Mouse (Mus musculus) midbrain, embryonic 14.5 days (tissue): Measurements from ENCODE around the gene Opa3. TPM values are rescaled to one million over a fixed set of nuclear protein-coding genes. Genes with fewer than 3 reads are reported as not detected.

Source experiments
- ATAC-seq: fragments of 200-750 bp; cut with Nextera tagmentation; 2 replicates; pipeline ENCODE4 v1.8.0; 2017; ENCODE audit warnings: moderate number of reproducible peaks, moderate library complexity; ENCODE audit not compliant: low FRiP score, low TSS enrichment
- DNase-seq: peaks from one replicate; pipeline ENCODE4 v3.0.0-alpha.2; 2015
- H3K27ac ChIP-seq: fragments of 300-500 bp; sonication (generic); replicated peaks from 2 replicates; pipeline ENCODE4 v1.5.1; 2014; ENCODE audit warnings: mild to moderate bottlenecking, low read depth, low read length, moderate library complexity
- H3K27me3 ChIP-seq: fragments of 300-500 bp; sonication (generic); 2 replicates; pipeline ENCODE4 v1.6.1; 2014; ENCODE audit warnings: low read length, control low read depth, mixed read lengths; ENCODE audit not compliant: control insufficient read depth, insufficient read depth
- H3K36me3 ChIP-seq: fragments of 300-500 bp; sonication (generic); 2 replicates; pipeline ENCODE4 v1.6.1; 2014; ENCODE audit warnings: low read length, control low read depth; ENCODE audit not compliant: control insufficient read depth, insufficient read depth
- H3K4me1 ChIP-seq: fragments of 300-500 bp; sonication (generic); 2 replicates; pipeline ENCODE4 v1.6.1; 2014; ENCODE audit warnings: mild to moderate bottlenecking, antibody characterized with exemption, low read length, control low read depth; ENCODE audit not compliant: control insufficient read depth, insufficient read depth
- H3K4me2 ChIP-seq: fragments of 300-500 bp; sonication (generic); 2 replicates; pipeline ENCODE4 v1.6.1; 2014; ENCODE audit warnings: mild to moderate bottlenecking, low read length, moderate library complexity
- H3K4me3 ChIP-seq: fragments of 300-500 bp; sonication (generic); replicated peaks from 2 replicates; pipeline ENCODE4 v1.5.1; 2014; ENCODE audit warnings: low read depth, low read length
- H3K9ac ChIP-seq: fragments of 300-500 bp; sonication (generic); replicated peaks from 2 replicates; pipeline ENCODE4 v1.6.1; 2014; ENCODE audit warnings: mild to moderate bottlenecking, low read length, moderate library complexity
- H3K9me3 ChIP-seq: fragments of 300-500 bp; sonication (generic); 2 replicates; pipeline ENCODE4 v1.6.1; 2016; ENCODE audit warnings: low read length, control low read depth, mixed read lengths; ENCODE audit not compliant: control insufficient read depth
- WGBS: fragments of 180-500 bp; shearing (Covaris S2); extraction: QIAGEN DNeasy Blood & Tissue Kit; methylation state at CpG from one replicate; pipeline ENCODE4 v1.1.7; 2014; 5-methylcytosine and 5-hydroxymethylcytosine counted together
- polyA plus RNA-seq: library from polyadenylated mRNA; unstranded; fragments of >200 nt; fragmentation: Nextera tagmentation; extraction: Ambion mirVana; gene quantifications from 2 replicates; pipeline ENCODE4 v1.2.1, GENCODE M21; 2014

Opa3 gene
- polyA plus RNA-seq, 1 experiment from 2014 or later: 35.0 TPM

DNA sequence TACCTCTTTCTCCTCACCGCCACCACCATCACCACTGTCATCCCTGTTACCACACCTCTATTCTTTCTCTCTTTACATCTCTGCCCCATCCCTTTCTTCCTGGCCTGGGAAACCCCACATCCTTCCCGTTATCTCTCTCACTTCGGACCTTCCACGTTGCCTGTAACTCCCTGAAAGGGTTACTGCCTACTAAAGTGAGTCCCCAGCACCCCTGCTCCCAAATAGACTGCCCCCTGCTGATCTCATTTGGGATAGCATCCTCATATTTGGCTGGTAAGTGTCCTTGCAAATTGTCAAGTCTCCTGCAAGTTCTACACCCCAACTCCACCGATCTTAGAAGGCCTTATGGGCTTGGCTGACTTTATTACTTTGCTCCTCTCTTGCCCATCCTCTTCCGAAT, 31.5 kb upstream of the Opa3 start:
- Histone ChIP-seq H3K4me1 (no peaks in the 10 kb centered on the region), H3K36me3 (peaks cover 79% of the 10 kb centered on the region), H3K27me3 (no peaks in the 10 kb centered on the region), H3K4me3 (no peak overlapping the region), H3K9ac (no peak overlapping the region), H3K4me2 (no peak overlapping the region), H3K27ac (no peak overlapping the region), H3K9me3 (no peaks in the 10 kb centered on the region)
- WGBS: 64% methylated on average over 6 of the region's 6 CpGs
- ATAC-seq (no peak), DNase-seq (peak; percentile 63)

DNA sequence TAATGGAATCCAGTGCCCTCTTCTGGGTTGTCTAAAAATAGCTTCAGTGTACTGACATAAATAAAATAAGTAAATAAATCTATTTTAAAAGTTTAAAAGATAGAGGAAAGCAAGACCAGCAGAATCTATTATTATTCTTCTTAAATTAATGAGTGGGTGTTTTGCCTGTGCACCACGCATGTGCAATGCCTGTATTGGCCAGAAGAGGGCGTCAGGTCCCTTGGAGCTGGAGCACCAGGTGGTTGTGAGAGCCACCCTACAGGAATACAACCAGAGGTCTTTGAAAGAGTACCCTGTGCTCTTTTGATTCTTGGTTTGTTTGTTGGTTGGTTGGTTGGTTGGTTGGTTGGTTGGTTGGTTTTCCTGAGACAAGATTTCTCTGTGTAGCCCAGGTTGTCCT, 30.1 kb upstream of the Opa3 start:
- Histone ChIP-seq H3K4me1 (no peaks in the 10 kb centered on the region), H3K27me3 (no peaks in the 10 kb centered on the region), H3K4me2 (no peak overlapping the region), H3K9me3 (no peaks in the 10 kb centered on the region), H3K36me3 (peaks cover 70% of the 10 kb centered on the region), H3K4me3 (no peak overlapping the region), H3K27ac (no peak overlapping the region), H3K9ac (no peak overlapping the region)
- DNase-seq (no peak), ATAC-seq (no peak)
- WGBS: 36% methylated on average over 2 of the region's 2 CpGs

DNA sequence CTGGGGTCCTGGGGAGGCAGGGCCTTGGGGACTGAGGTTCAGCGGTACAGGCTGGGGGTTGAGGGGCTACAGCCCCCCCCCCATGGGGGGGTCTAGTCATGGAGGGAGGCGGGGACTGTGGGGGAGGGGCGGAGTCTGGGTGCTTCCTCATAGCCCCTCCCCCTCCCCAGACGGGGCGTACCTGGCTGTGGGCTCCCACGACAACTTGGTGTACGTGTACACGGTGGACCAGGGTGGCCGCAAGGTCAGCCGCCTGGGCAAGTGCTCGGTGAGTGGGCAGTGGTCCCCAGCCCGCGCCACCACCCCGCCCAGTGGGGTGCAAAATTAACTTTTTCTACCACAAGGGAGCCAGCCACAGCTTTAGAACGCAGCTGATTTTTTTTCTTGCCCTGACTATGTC, 26.5 kb upstream of the Opa3 start:
- Histone ChIP-seq H3K4me1 (no peaks in the 10 kb centered on the region), H3K4me2 (no peak overlapping the region), H3K27me3 (no peaks in the 10 kb centered on the region), H3K9ac (no peak overlapping the region), H3K36me3 (peaks cover 59% of the 10 kb centered on the region), H3K9me3 (no peaks in the 10 kb centered on the region), H3K27ac (no peak overlapping the region), H3K4me3 (no peak overlapping the region)
- DNase-seq: no peak
- 71% methylated on average over 15 of the region's 15 CpGs for WGBS
- 0 out of 2 replicates have a peak, but pooled peaks have one; percentile 46 for ATAC-seq

DNA sequence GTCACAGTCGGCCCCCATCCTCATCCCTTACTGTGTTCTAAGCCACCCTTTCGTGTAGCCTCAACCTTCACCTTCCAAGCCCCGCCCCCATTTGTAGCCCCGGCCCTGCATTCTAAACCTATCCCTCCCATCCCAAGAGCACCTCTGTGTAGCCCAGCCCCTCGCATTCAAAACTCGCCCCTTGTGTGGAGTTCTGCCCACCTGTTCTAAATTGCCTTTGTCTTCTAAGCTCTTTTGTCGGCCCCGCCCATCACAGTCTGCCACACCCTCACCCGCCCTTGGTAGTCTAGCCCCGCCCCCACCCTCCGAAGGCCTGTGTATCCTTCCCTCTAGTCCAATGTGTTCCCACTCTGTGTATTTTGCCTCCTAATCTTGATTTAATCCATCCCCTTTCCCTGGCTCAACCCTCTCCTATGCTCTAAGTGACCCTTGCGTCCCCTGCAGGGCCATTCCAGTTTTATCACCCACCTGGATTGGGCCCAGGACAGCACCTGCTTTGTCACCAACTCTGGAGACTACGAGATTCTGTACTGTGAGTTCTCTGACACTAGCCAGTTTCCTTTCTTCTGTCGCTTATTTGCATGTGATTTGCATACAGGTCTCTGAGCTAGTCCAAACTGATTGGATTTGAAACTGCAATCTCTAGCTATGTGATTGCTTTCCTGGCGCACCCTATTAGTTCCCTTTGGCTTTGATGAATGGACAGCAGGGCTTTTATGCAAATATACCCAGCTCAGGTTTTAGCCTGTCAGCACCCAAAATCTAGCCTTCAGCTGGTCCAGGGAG, 25.9 kb upstream of the Opa3 start:
- 63% methylated on average over 15 of the region's 15 CpGs for WGBS

DNA sequence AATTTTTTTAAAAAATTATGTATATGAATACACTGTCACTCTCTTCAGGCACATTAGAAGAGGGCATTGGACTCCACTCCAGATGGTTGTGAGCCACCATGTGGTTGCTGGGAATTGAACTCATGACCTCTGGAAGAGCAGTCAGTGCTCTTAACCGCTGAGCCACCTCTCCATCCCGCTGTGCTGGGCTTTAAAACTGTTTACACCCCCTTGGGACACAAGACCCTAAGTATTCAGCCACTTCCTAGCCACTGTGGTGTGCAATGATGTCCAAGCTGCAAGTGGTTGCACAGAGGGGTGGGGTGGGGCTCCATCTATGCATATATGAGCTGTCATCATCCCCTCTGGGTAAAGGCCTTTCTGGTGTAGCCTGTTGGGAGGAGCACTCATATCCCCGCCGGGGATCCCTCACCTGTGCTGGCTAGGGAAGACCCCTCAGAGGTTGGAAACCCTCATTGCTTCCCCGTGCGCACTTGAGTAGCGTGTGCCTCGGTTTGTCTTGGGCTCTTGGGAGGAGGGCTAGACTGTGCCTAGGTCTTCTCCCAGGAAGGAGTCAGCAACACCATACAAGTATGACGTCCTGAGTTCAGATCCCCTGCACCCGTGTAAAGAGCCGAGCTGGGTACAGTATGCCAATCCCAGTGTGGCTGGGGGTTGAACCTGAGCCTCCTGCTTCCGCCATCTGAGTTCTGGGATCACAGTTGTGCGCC, 19.8 kb upstream of the Opa3 start:
- Histone ChIP-seq H3K36me3 (peaks cover 20% of the 10 kb centered on the region), H3K4me2 (no peak overlapping the region), H3K4me1 (peaks cover 9% of the 10 kb centered on the region), H3K27me3 (no peaks in the 10 kb centered on the region), H3K9ac (no peak overlapping the region), H3K4me3 (no peak overlapping the region), H3K27ac (no peak overlapping the region), H3K9me3 (no peaks in the 10 kb centered on the region)
- 83% methylated on average over 13 of the region's 13 CpGs for WGBS
- DNase-seq (no peak), ATAC-seq (no peak)

More for the DNA sequence above, 25.9 kb upstream of the Opa3 start:
- H3K4me1 ChIP-seq: no peaks in the 10 kb centered on the region
- no peak overlapping the region for H3K9ac ChIP-seq
- H3K27ac ChIP-seq: no peak overlapping the region
- H3K4me2 ChIP-seq: no peak overlapping the region
- peaks cover 53% of the 10 kb centered on the region for H3K36me3 ChIP-seq
- DNase-seq: no peak
- H3K9me3 ChIP-seq: no peaks in the 10 kb centered on the region
- ATAC-seq: 0 out of 2 replicates have a peak, but pooled peaks have one; percentile 8
- H3K4me3 ChIP-seq: no peak overlapping the region
- H3K27me3 ChIP-seq: no peaks in the 10 kb centered on the region

DNA sequence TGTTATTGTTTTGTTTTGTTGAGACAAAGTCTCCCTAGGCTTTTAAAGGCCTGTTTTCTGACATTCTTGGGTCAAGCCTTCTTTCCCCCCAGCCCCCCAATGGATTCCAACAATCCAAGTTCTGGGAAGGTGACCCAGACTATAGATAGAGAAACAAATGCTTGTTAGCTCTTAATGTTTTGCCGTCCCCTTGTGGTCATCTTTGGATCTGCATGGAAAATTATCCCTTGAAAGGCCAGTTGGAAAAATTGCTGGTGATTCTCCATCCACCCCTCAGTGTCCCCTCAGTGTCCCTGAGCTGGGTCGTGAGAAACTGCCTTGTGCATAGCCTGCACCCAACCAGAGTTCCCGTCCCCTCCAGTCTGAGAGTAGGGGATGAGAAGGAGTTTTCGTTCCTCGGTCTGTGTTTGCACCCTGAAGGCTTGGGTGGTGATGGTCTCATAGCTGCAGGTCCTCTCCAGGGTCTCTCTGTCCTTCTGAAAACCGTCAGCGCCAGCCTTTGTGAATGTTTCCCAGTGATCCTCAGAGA, 19.1 kb upstream of the Opa3 start:
- no peak overlapping the region for H3K27ac ChIP-seq
- no peaks in the 10 kb centered on the region for H3K27me3 ChIP-seq
- H3K9me3 ChIP-seq: no peaks in the 10 kb centered on the region
- no peak overlapping the region for H3K4me3 ChIP-seq
- no peak overlapping the region for H3K9ac ChIP-seq
- H3K4me2 ChIP-seq: no peak overlapping the region
- peaks cover 9% of the 10 kb centered on the region for H3K4me1 ChIP-seq
- no peak for ATAC-seq
- WGBS: 48% methylated on average over 7 of the region's 7 CpGs
- H3K36me3 ChIP-seq: peaks cover 16% of the 10 kb centered on the region
- peak; percentile 83 for DNase-seq

DNA sequence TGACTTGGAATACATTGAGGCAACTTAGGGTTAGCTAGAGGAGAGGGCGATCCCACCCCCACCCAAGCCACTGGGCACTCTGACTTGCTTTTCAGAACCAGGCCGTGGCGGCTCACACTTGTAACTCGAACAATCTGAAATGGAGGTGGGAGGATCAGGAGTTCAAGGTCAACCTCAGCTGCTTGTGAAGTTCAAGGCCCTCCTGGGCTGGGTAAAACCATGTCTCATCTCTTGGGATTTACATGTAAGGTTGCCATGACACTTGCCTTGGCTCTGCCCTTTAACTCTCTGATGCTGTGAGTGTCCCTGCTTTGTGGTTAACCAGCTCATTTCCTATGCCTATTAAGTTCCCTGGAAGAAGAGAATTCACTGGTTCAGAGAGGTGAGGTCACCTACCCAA, 18.6 kb upstream of the Opa3 start:
- no peak for DNase-seq
- H3K4me3 ChIP-seq: no peak overlapping the region
- no peaks in the 10 kb centered on the region for H3K27me3 ChIP-seq
- H3K9me3 ChIP-seq: no peaks in the 10 kb centered on the region
- H3K36me3 ChIP-seq: peaks cover 11% of the 10 kb centered on the region
- no peak for ATAC-seq
- no peak overlapping the region for H3K4me2 ChIP-seq
- H3K27ac ChIP-seq: no peak overlapping the region
- H3K9ac ChIP-seq: no peak overlapping the region
- peaks cover 9% of the 10 kb centered on the region for H3K4me1 ChIP-seq
- 80% methylated on average over 4 of the region's 4 CpGs for WGBS

DNA sequence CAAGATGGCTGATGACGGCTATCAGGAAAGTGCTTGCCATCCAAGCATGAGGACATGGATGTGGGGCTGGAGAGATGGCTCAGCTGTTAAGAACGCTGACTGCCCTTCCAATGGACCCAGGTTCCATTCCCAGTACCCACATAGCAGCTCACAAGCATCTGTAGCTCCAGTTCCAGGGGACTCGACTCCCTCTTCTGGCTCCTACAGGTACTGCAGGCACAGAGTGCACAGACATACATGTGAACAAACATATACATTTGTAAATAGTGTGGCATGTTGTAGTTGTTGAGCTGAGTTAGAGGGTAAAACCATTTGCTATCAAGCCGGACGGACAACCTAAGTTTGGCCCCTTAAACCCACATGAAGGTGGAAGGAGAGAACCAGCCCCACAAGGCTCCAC, 18.1 kb upstream of the Opa3 start:
- 94% methylated on average over 5 of the region's 5 CpGs for WGBS
- Histone ChIP-seq H3K36me3 (peaks cover 8% of the 10 kb centered on the region), H3K4me1 (peaks cover 9% of the 10 kb centered on the region), H3K27ac (no peak overlapping the region), H3K4me3 (no peak overlapping the region), H3K27me3 (no peaks in the 10 kb centered on the region), H3K4me2 (no peak overlapping the region), H3K9me3 (no peaks in the 10 kb centered on the region), H3K9ac (no peak overlapping the region)
- DNase-seq (no peak), ATAC-seq (no peak)
